Mouse (Mus musculus): Measurements from ENCODE around the gene Svep1. TPM values are rescaled to one million over a fixed set of nuclear protein-coding genes. Genes with fewer than 3 reads are reported as not detected.

The Svep1 gene
- total RNA-seq (2023), result 0.03 TPM in 1 of 4 replicates, not detected in the others

DNA sequence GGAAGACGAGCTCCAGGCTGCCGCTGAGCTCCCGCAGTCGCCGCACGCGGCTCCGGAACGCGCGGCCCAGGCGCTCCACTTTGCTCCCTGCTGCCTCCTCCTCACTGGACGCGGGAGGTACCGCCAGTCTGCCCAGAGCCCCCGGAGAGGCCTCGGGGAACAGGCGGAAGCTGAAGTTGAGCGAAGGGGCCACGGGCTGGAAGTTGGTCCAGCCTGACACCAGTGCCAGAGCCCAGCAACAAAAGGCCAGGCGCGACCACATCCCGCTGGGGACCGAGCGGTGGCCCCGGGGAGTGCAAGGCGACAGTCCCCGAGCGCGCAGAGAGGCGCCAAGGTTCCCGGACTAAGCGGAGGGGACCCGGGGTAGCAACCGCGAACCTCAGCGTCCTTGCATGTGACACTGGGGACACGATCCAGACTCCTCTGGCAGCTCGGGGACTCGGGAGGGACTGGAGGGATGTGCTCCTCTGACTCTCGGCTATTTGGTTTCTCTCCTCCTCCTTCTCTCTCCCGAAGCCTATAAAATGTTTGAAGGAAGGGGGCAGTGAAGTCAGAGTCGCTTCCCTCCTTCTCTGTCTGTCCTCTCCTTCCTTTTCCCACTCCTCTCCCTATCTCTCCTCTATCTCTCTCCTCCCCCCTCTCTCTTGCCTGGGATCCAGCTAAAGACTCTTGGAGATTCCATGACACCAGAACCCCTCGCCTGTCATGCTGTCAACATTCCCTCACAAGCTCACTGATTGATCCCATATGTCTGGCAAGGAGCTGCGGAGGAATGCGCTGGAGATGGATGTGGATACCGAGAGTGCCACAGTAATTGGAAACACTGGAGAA is at the start of gene Svep1:
Svep1 (minus strand) TSS at position 745 of the 831 bp plus-strand sequence.

DNA sequence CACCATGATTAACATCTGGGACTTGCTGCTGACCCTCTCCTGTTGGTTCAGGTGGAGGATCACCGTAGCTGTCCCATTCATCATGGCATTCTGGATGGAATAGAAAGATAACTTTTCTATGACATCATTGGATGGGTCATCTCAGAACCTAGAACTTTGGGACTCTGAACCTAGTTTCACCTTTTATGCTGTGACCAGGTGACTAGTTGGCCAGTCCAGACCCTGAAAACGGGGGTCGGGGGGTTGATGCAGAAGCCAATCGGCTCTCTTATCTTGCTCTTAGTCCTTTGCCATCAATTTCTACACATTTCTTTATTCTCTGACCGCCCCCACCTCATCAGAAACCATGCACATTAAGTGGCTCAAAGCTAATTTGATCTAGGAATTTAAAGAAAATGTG is 197.6 kb downstream of the Svep1 start, which contains the start of gene Txndc8:
Txndc8 (minus strand) TSS at position 101 of the 400 bp plus-strand sequence.

Other genes with a start within 250 kb of the Svep1 start
- not detected in 4 replicates for gene Txndc8, start 197.7 kb downstream of the Svep1 start, total RNA-seq (2023)
- gene Musk, start 79.1 kb upstream of the Svep1 start, total RNA-seq (2023), result not detected in 4 replicates